Mouse (Mus musculus) heart, embryonic 12.5 days (tissue): Measurements from ENCODE around the gene Prrg2. TPM values are rescaled to one million over a fixed set of nuclear protein-coding genes. Genes with fewer than 3 reads are reported as not detected.

Source experiments
- ATAC-seq: fragments of 200-750 bp; cut with Nextera tagmentation; 2 replicates; pipeline ENCODE4 v1.8.0; 2017; ENCODE audit warnings: moderate TSS enrichment, moderate library complexity; ENCODE audit not compliant: insufficient number of reproducible peaks, low FRiP score
- H3K27ac ChIP-seq: fragments of 300-500 bp; sonication (generic); 2 replicates; pipeline ENCODE4 v1.5.1; 2016; ENCODE audit warnings: mild to moderate bottlenecking, moderate library complexity; ENCODE audit not compliant: poor library complexity, severe bottlenecking
- H3K27me3 ChIP-seq: fragments of 300-500 bp; sonication (generic); replicated peaks from 2 replicates; pipeline ENCODE4 v1.6.1; 2016; ENCODE audit warnings: mild to moderate bottlenecking, moderate library complexity
- H3K36me3 ChIP-seq: fragments of 300-500 bp; sonication (generic); 2 replicates; pipeline ENCODE4 v1.6.1; 2016; ENCODE audit warnings: mild to moderate bottlenecking, moderate library complexity
- H3K4me1 ChIP-seq: fragments of 300-500 bp; sonication (generic); replicated peaks from 2 replicates; pipeline ENCODE4 v1.6.1; 2016; ENCODE audit warnings: mild to moderate bottlenecking
- H3K4me2 ChIP-seq: fragments of 300-500 bp; sonication (generic); 2 replicates; pipeline ENCODE4 v1.6.1; 2016; ENCODE audit warnings: mild to moderate bottlenecking, moderate library complexity
- H3K4me3 ChIP-seq: fragments of 300-500 bp; sonication (generic); 2 replicates; pipeline ENCODE4 v1.5.1; 2016; ENCODE audit warnings: mild to moderate bottlenecking
- H3K9ac ChIP-seq: fragments of 300-500 bp; sonication (generic); 2 replicates; pipeline ENCODE4 v1.6.1; 2016; ENCODE audit warnings: mild to moderate bottlenecking, moderate library complexity
- H3K9me3 ChIP-seq: fragments of 300-500 bp; sonication (generic); replicated peaks from 2 replicates; pipeline ENCODE4 v1.6.1; 2016; ENCODE audit warnings: mild to moderate bottlenecking, moderate library complexity
- WGBS: fragments of 180-500 bp; shearing (Covaris S2); methylation state at CpG from one replicate; pipeline ENCODE4 v1.1.7; 2016; 5-methylcytosine and 5-hydroxymethylcytosine counted together
- polyA plus RNA-seq: library from polyadenylated mRNA; unstranded; fragments of >200 nt; fragmentation: Nextera tagmentation; extraction: Ambion mirVana; gene quantifications from 2 replicates; pipeline ENCODE4 v1.2.1, GENCODE M21; 2016

The Prrg2 gene
- polyA plus RNA-seq, 1 experiment from 2014 or later = 14.0 TPM

GRCm38 (mm10) chr7:45047491-45047890 is 15.0 kb downstream of the Prrg2 start:
- no peaks in the 10 kb centered on the region for H3K27me3 ChIP-seq
- peaks cover 83% of the 10 kb centered on the region for H3K36me3 ChIP-seq
- H3K27ac ChIP-seq = no peak overlapping the region
- WGBS = 96% methylated on average over 14 of the region's 14 CpGs
- no peak overlapping the region for H3K4me2 ChIP-seq
- H3K4me1 ChIP-seq = peaks cover 21% of the 10 kb centered on the region
- H3K9ac ChIP-seq = no peak overlapping the region
- H3K9me3 ChIP-seq = no peaks in the 10 kb centered on the region
- no peak for ATAC-seq
- no peak overlapping the region for H3K4me3 ChIP-seq

DNA sequence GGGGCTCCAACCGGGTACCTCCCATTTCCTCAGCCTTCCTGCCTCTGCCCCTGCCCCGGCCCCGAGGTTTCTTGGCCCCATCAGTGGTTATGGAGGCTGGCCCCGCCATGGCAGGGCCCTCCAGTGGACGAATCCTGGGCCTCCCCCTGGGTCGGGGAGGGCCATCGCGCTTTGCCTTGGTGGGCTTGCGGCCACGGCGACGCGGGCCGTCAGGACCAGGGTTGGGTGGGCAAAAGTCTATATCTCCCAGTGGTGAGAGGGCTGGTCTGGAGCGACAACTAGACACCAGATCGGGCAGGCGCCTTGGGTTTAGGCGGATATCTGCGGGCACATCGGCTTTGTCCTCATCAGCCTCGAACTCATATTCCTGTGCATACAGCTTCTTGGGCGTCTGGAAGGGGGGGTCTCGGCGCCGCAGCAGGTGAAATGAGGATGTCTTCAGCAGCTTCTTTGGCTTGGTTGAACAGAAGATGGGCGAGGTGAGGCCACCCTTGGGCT is 15.6 kb downstream of the Prrg2 start:
- WGBS = 94% methylated on average over 26 of the region's 26 CpGs
- no peak for ATAC-seq
- Histone ChIP-seq H3K4me3 (no peak overlapping the region), H3K9me3 (no peaks in the 10 kb centered on the region), H3K9ac (no peak overlapping the region), H3K36me3 (peaks cover 89% of the 10 kb centered on the region), H3K27ac (no peak overlapping the region), H3K27me3 (no peaks in the 10 kb centered on the region), H3K4me1 (peaks cover 19% of the 10 kb centered on the region), H3K4me2 (no peak overlapping the region)

DNA sequence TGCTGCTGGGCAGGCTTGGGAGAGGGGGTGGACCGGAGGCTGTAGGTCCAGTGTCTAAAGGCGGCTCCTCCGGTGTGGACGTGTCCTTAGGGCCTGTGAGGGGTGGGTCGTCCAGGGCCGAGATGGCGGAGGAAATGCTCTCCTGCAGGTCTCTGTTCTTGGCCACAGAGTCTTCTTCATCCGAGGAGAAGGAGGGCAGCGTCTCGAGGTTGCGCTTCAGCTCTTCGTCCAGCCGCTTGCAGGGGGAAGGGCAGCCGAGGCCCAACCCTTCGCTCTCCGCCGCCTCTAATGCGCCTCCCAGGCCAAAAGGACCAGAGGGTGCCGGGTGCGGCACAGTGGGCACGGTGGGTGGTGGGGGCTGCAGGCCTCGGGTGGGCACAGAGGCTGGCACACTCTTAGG is 16.7 kb downstream of the Prrg2 start:
- Histone ChIP-seq H3K4me3 (no peak overlapping the region), H3K9me3 (no peaks in the 10 kb centered on the region), H3K36me3 (peaks cover 99% of the 10 kb centered on the region), H3K27ac (no peak overlapping the region), H3K4me2 (no peak overlapping the region), H3K9ac (no peak overlapping the region), H3K27me3 (no peaks in the 10 kb centered on the region), H3K4me1 (peaks cover 8% of the 10 kb centered on the region)
- no peak for ATAC-seq
- 93% methylated on average over 22 of the region's 22 CpGs for WGBS

DNA sequence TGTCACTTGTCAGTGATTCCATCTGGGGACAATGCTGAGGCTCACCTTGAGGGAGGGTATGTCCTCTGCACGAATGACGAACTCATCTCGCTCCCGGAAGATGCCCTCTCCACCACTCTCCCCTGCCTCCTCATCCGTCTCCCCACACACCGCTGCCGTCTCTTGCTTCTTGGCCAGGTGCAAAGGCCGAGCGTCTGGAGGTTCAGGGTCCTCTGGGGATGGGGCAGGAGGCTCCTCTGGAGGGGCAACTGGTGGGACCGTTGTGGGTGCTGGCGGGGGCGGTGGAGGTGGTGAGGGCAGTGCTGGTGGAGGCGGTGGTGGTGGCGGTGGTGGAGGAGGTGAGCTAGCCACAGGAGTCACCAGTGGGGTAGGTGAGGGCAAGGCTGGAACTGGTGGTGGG is 19.2 kb downstream of the Prrg2 start:
- 97% methylated on average over 14 of the region's 14 CpGs for WGBS
- Histone ChIP-seq H3K27ac (no peak overlapping the region), H3K4me1 (no peaks in the 10 kb centered on the region), H3K9ac (no peak overlapping the region), H3K4me2 (no peak overlapping the region), H3K36me3 (peaks cover 98% of the 10 kb centered on the region), H3K9me3 (no peaks in the 10 kb centered on the region), H3K4me3 (no peak overlapping the region), H3K27me3 (no peaks in the 10 kb centered on the region)
- ATAC-seq = no peak

- H3K27ac ChIP-seq = no peak overlapping the region
- peaks cover 98% of the 10 kb centered on the region for H3K36me3 ChIP-seq
- ATAC-seq = no peak
- H3K4me1 ChIP-seq = no peaks in the 10 kb centered on the region
- no peaks in the 10 kb centered on the region for H3K9me3 ChIP-seq
- H3K4me3 ChIP-seq = no peak overlapping the region
- 84% methylated on average over 9 of the region's 9 CpGs for WGBS
- no peak overlapping the region for H3K4me2 ChIP-seq
- no peak overlapping the region for H3K9ac ChIP-seq
- H3K27me3 ChIP-seq = no peaks in the 10 kb centered on the region
Measured at GRCm38 (mm10) chr7:45040851-45041250, 21.6 kb downstream of the Prrg2 start.

DNA sequence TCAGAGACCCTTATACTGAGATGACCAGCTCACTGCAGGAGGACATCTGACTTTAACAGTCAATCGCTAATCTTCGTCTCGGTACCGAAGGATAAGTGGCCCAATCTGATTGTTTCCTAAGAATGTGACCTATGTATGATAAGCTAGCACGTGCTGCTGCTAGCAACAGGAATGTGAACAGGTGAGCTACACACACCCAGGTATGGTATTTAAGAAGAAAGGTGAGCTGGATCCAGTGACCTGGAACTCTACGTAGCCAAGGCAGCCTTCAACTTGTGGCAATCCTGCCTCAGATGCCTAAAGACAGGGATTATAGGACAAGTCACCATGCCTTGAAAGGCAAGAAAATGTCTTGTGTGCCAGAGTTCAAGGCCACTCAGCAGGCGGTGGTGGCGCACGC is 24.1 kb downstream of the Prrg2 start:
- Histone ChIP-seq H3K4me1 (no peaks in the 10 kb centered on the region), H3K4me2 (no peak overlapping the region), H3K9me3 (no peaks in the 10 kb centered on the region), H3K27me3 (no peaks in the 10 kb centered on the region), H3K4me3 (no peak overlapping the region), H3K9ac (no peak overlapping the region), H3K27ac (no peak overlapping the region), H3K36me3 (peaks cover 99% of the 10 kb centered on the region)
- WGBS = 93% methylated on average over 9 of the region's 9 CpGs
- ATAC-seq = no peak

DNA sequence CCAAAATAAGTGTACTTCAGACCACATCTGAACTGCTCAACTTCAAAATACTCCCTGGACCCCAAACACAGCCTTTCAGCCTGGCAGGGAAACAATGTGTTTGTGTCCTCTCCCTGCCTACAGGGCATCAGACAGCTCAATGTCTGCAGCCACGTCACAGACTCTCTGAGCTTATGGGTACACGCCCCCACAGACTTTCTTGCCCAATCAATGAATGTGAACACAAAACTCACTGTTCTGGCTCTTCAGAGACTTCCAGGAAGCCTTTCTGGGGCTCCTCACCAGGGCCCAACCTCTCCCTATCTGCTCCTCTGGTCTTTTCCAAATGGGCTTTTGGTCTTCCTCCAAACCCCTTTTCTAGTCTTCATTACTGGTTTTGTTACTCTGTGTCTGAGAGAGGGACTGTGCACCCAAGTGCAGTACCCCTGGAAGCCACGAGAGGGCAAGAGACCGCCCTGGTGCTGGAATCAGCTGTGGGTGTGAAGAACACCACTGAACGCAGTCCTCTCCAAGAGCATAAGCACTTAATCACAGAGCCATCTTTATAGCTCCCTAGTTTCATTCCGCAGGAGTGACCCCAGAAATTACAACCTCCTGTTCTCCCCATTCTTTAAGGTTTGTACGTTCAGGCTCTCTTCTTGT is 24.6 kb downstream of the Prrg2 start:
- Histone ChIP-seq H3K27ac (no peak overlapping the region), H3K27me3 (no peaks in the 10 kb centered on the region), H3K9ac (no peak overlapping the region), H3K36me3 (peaks cover 99% of the 10 kb centered on the region), H3K9me3 (no peaks in the 10 kb centered on the region), H3K4me2 (no peak overlapping the region), H3K4me3 (no peak overlapping the region), H3K4me1 (no peaks in the 10 kb centered on the region)
- 69% methylated on average over 7 of the region's 7 CpGs for WGBS
- ATAC-seq = no peak

DNA sequence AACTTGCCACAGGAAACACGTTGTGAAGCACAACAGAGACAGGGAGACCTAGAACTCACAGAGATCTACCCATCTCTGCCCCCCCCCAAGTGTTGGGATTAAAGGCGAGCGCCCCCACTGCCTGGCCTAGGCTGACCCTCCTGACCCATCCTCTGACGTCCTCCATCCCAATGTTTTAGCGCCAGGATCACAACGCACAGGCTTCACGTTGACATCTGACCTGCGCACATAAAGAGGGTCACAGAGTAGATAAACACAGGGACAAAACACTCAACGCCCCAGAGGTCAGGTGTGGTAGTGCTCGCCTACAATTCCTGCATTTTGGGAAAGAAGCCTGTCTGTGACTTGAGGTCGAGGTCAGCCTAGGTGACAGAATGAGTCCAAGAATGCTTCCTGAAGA is 25.8 kb downstream of the Prrg2 start:
- Histone ChIP-seq H3K4me1 (no peaks in the 10 kb centered on the region), H3K9me3 (no peaks in the 10 kb centered on the region), H3K36me3 (peaks cover 99% of the 10 kb centered on the region), H3K4me3 (no peak overlapping the region), H3K27me3 (no peaks in the 10 kb centered on the region), H3K4me2 (no peak overlapping the region), H3K9ac (no peak overlapping the region), H3K27ac (no peak overlapping the region)
- WGBS = 89% methylated on average over 11 of the region's 11 CpGs
- no peak for ATAC-seq

DNA sequence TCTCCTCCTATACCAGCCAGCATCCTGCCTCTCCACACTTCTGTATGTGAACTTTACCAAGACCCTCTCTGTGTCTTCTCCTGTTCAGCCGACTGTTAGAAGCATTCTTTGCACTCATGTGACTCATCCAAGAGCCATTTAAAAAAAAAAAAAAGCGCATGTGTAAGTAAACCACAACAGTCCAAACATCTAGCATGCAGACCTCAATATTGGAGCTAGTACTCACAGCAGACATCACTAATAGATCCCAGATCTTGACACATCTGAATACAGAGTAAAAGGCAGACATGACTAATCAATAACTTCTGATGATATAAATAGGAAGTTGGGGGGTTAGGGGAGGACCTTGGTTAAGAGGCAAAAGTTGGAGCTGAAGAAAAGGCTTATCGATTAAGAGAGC is 26.8 kb downstream of the Prrg2 start:
- H3K4me1 ChIP-seq = no peaks in the 10 kb centered on the region

DNA sequence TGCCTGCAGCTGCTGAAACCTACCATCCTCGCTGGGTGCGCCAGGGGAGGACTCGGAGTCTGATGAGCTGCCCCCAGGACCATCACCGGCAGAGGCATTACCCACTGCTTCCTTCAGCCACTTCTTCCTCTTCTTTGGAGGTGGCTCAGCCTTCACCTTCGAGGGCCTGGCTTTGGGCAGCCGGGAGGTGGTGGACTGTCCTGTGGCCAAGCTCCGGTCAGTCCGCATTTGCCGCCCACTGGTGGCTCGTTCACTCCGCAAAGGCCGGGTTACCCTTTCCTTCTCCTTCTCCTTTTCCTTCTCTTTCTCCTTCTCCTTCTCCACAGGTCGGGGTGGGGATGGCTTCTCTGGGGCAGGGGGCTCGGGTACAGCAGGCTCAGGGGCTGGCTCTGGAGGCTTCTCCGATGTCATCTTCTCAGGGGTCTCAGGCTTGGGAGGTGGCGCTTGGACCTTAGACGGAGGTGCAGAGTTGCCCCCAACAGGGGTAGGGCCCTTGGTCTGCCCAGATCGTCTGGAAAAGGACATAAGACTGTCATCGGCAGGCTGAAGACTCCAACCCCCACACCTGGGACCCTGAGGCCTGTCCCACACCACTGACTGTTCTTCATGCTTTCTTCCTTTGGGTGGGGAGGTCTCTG is 28.6 kb downstream of the Prrg2 start:
- Histone ChIP-seq H3K27ac (no peak overlapping the region), H3K36me3 (peaks cover 99% of the 10 kb centered on the region), H3K4me1 (no peaks in the 10 kb centered on the region), H3K4me3 (no peak overlapping the region), H3K4me2 (no peak overlapping the region), H3K9me3 (no peaks in the 10 kb centered on the region), H3K9ac (no peak overlapping the region), H3K27me3 (no peaks in the 10 kb centered on the region)
- ATAC-seq = no peak
- 93% methylated on average over 19 of the region's 19 CpGs for WGBS

More for the DNA sequence above, 26.8 kb downstream of the Prrg2 start:
- Histone ChIP-seq H3K36me3 (peaks cover 99% of the 10 kb centered on the region), H3K4me2 (no peak overlapping the region), H3K27me3 (no peaks in the 10 kb centered on the region), H3K9ac (no peak overlapping the region), H3K9me3 (no peaks in the 10 kb centered on the region), H3K4me3 (no peak overlapping the region), H3K27ac (no peak overlapping the region)
- no peak for ATAC-seq
- 95% methylated on average over 3 of the region's 3 CpGs for WGBS

DNA sequence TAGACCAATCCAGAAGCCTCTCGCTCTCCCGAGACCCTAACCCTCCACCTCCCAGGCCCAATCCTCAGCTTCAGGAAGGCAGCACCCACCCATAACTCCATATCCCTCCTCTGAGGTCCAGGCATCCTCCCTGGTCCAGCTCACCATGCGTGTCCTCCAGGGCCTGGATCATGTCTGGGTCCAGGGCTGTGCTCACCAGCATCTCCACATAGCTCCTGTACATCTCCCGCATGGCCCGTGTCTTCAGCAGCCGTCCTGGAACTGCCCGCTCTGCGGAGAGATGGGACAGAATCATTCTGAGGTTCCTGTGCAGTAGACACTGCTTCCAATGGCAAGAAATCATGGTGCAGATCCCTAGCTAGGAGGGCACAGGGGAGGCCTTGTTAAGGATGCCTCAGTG is 31.6 kb downstream of the Prrg2 start:
- 93% methylated on average over 8 of the region's 8 CpGs for WGBS

DNA sequence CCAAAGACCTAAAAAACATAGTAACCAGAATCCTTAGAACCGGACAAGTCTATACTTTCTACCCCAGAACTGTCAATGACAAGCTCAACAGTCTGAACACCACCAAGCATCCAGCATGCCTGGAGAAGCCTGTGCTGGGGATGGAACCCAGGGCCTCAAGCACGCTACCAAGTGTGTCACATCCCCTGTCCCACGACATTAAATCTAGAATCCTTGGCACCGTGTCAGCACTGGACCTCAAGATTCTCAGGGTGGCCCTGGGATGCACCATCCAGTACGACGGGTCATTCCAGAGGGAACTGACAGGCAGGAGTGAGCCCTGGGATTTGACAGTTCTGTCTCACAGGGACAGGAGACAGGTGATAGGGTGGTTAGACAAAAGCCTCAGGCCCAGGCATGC is 32.5 kb downstream of the Prrg2 start:
- Histone ChIP-seq H3K9ac (no peak overlapping the region), H3K36me3 (peaks cover 87% of the 10 kb centered on the region), H3K27me3 (no peaks in the 10 kb centered on the region), H3K4me1 (peaks cover 4% of the 10 kb centered on the region), H3K4me3 (no peak overlapping the region), H3K27ac (no peak overlapping the region), H3K9me3 (no peaks in the 10 kb centered on the region), H3K4me2 (no peak overlapping the region)
- 89% methylated on average over 6 of the region's 6 CpGs for WGBS
- no peak for ATAC-seq

More for the DNA sequence above, 31.6 kb downstream of the Prrg2 start:
- H3K4me3 ChIP-seq = no peak overlapping the region
- H3K9ac ChIP-seq = no peak overlapping the region
- no peak overlapping the region for H3K4me2 ChIP-seq
- H3K36me3 ChIP-seq = peaks cover 95% of the 10 kb centered on the region
- peaks cover 4% of the 10 kb centered on the region for H3K4me1 ChIP-seq
- no peaks in the 10 kb centered on the region for H3K27me3 ChIP-seq
- H3K9me3 ChIP-seq = no peaks in the 10 kb centered on the region
- no peak for ATAC-seq
- H3K27ac ChIP-seq = no peak overlapping the region
